Mouse (Mus musculus): Measurements from ENCODE around the gene Olfr441.
A peak's percentile ranks its signal among the peaks of the same experiment; 100 is the strongest.
"Not testable (repeated sequence)": the region's sequence is repeated elsewhere in the genome, so short reads cannot be mapped to it uniquely, and the experiment has no call there.

Olfr441 gene

GRCm38 (mm10) chr6:43106069-43106468, at the start of gene Olfr441:
Gene Olfr441 (plus strand): TSS chr6:43106369.
- not testable (repeated sequence) for DNase-seq (ENCODE audit: low read depth, low spot score)

GRCm38 (mm10) chr6:43078750-43079149, 27.4 kb upstream of the Olfr441 start:
- DNase-seq (ENCODE audit: low read depth, low spot score): peak; percentile 5

- not testable (repeated sequence) for DNase-seq (ENCODE audit: low read depth, low spot score)
Measured at GRCm38 (mm10) chr6:43081405-43081804, 24.8 kb upstream of the Olfr441 start.

DNA sequence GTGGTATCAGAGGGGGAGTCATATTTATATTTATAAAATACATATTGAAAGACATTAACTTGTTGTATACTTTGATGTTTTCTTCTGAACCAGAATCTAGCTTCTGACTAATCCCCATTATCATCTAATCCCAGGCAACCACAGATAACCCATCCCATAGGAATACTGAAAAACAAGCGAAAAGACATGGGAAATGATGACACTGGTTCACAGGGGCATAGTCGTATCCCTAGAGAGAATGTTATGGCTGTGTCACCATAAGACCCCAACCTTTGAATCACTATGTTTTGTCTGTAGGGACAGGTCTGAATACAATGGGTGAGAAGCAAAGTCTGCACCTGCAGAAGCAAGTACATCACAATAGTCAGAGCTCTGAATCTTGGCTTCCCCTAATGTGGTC, 40.1 kb downstream of the Olfr441 start, which contains the start of gene Olfr237-ps1:
Gene Olfr237-ps1 (plus strand): TSS at position 301 of the 400 bp plus-strand sequence.
- DNase-seq (ENCODE audit: low read depth, low spot score): not testable (repeated sequence)

GRCm38 (mm10) chr6:43159502-43159901, 53.3 kb downstream of the Olfr441 start:
- no peak for DNase-seq (ENCODE audit: low read depth, low spot score)

DNA sequence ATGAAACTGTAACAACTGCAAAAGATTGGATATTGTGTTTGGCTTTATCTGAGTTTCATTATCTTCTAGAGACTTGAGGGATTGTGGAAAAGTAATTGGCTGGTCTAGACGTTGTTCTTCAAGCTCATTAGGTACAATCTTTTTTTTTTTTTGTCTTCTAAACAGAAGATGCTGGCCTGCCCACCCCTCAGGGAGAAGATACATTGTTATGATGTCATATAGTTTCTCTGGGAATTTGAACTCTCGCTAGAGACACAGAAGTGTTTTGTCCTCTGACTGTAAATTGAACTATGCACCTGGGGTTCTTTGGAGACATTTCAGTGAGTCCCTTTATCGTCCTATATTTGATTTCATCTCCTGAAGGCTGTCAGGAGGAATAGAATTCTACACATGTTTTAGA, 56.8 kb downstream of the Olfr441 start, which contains the start of gene Olfr437:
Gene Olfr437 (plus strand): TSS at position 301 of the 400 bp plus-strand sequence.
- DNase-seq (ENCODE audit: low read depth, low spot score): no peak

- no peak for DNase-seq (ENCODE audit: low read depth, low spot score)
Measured at GRCm38 (mm10) chr6:43167246-43167645, 61.1 kb downstream of the Olfr441 start.

All from CD4-positive, CD25-positive, alpha-beta regulatory T cell, adult 2 months (primary cell).